12 mouse cellular contexts compared by ENCODE assay signal in genomic region chr1:78860056-78860455, GRCm38 (mm10). TPM values are rescaled to one million over a fixed set of nuclear protein-coding genes. Genes with fewer than 3 reads are reported as not detected.
DNase-seq lines count a peak whose midpoint lies in the region; ATAC-seq and TF ChIP-seq lines count a peak whose summit lies in the region.
"Had no signal": no experiment of that assay in that cellular context is flagged by ENCODE, and none has a peak within 500 bp of the region (broad histone marks: within the 10 kb centered on the region; RNA-seq: fewer than 3 reads in every experiment).

No protein-coding gene starts in this region.

- no peak for TF ChIP-seq CTCF in liver, adult 2 months (IDR thresholded peaks at IDR 0.05; ENCODE audit: low read depth, low read length)

- no peak for TF ChIP-seq POLR2A in liver, adult 2 months (IDR thresholded peaks at IDR 0.05; ENCODE audit: extremely low read depth, insufficient read depth, low read length)

- H3K27me3 ChIP-seq in liver, adult 2 months (ENCODE audit: control insufficient read depth, insufficient read depth, low read length): no peaks in the 10 kb centered on the region
- no peaks in the 10 kb centered on the region for H3K27me3 ChIP-seq in liver, embryonic 11.5 days (replicated peaks; ENCODE audit: control insufficient read depth, insufficient read depth, low read length)
- H3K27me3 ChIP-seq: embryonic facial prominence, embryonic 13.5 days; liver, embryonic 12.5 days had no signal

- H3K79me2 ChIP-seq in liver, adult 2 months (ENCODE audit: control insufficient read depth, insufficient read depth, low read length): no peaks in the 10 kb centered on the region

- H3K27ac ChIP-seq in liver, adult 2 months (replicated peaks; ENCODE audit: insufficient read depth, low read depth, low read length): no peak overlapping the region
- no peak overlapping the region for H3K27ac ChIP-seq in liver, embryonic 11.5 days (ENCODE audit: low read depth, low read length)
- H3K27ac ChIP-seq in brown adipose tissue, adult 24 weeks (replicated peaks; ENCODE audit: low read depth, low read length): peak overlapping the region; percentile 46
- H3K27ac ChIP-seq: embryonic facial prominence, embryonic 13.5 days; liver, embryonic 12.5 days had no signal

- peak; percentile 39 for DNase-seq in liver, adult 2 months (ENCODE audit: extremely low read depth, low read depth, low spot score)
- no peak for DNase-seq in liver, embryonic 11.5 days (ENCODE audit: low spot score)
- DNase-seq in heart, postnatal 10 days: peak; percentile 81 to 82
- DNase-seq in lung, postnatal 25 days (ENCODE audit: low spot score): peak; percentile 62
- no peak for DNase-seq in left cerebral cortex, adult 8-10 months (ENCODE audit: low spot score in 2 of 2)
- DNase-seq: right cerebral cortex, adult 18-20 months; thymus, postnatal 25 days had no signal

- no peaks in the 10 kb centered on the region for H3K36me3 ChIP-seq in liver, adult 2 months (ENCODE audit: control insufficient read depth, insufficient read depth, low read length)
- no peaks in the 10 kb centered on the region for H3K36me3 ChIP-seq in liver, embryonic 11.5 days (ENCODE audit: control insufficient read depth, insufficient read depth, low read length)
- H3K36me3 ChIP-seq: embryonic facial prominence, embryonic 13.5 days; liver, embryonic 12.5 days had no signal

- WGBS in liver, adult 2 months: 81% methylated on average over 7 of the region's 7 CpGs
- 71% methylated on average over 7 of the region's 7 CpGs for WGBS in liver, embryonic 11.5 days

- intact Hi-C loops in heart, postnatal 10 days (cut with DNase I): loop anchor here (5.0 kb wide), 2 partner anchors 38 to 133 kb away; no protein-coding TSS in a partner anchor

- H3K9ac ChIP-seq in liver, adult 2 months (ENCODE audit: low read depth, low read length): no peak overlapping the region
- H3K9ac ChIP-seq in liver, embryonic 11.5 days (ENCODE audit: low read depth, low read length): no peak overlapping the region
- H3K9ac ChIP-seq: embryonic facial prominence, embryonic 13.5 days; liver, embryonic 12.5 days had no signal

- H3K4me3 ChIP-seq in liver, adult 2 months (ENCODE audit: insufficient read depth, low read depth, low read length): no peak overlapping the region
- no peak overlapping the region for H3K4me3 ChIP-seq in liver, embryonic 11.5 days (ENCODE audit: low read depth, low read length)
- H3K4me3 ChIP-seq in brown adipose tissue, adult 24 weeks (ENCODE audit: insufficient read depth, low read depth, low read length): no peak overlapping the region
- H3K4me3 ChIP-seq: embryonic facial prominence, embryonic 13.5 days; liver, embryonic 12.5 days had no signal

- H3K4me1 ChIP-seq in liver, adult 2 months (ENCODE audit: control insufficient read depth, insufficient read depth, low read length): no peaks in the 10 kb centered on the region; the same call in 1 of the 2 replicates
- H3K4me1 ChIP-seq in liver, embryonic 11.5 days (replicated peaks; ENCODE audit: control insufficient read depth, insufficient read depth, low read length): no peaks in the 10 kb centered on the region
- peaks cover 20% of the 10 kb centered on the region for H3K4me1 ChIP-seq in brown adipose tissue, adult 24 weeks (ENCODE audit: control insufficient read depth, insufficient read depth, insufficient read length, low read length)
- H3K4me1 ChIP-seq: liver, embryonic 12.5 days had no signal

- H3K9me3 ChIP-seq in liver, embryonic 11.5 days (ENCODE audit: control insufficient read depth, low read length): no peaks in the 10 kb centered on the region
- H3K9me3 ChIP-seq: embryonic facial prominence, embryonic 13.5 days; liver, embryonic 12.5 days had no signal

- no peak overlapping the region for H3K4me2 ChIP-seq in liver, embryonic 11.5 days
- H3K4me2 ChIP-seq: embryonic facial prominence, embryonic 13.5 days; liver, embryonic 12.5 days had no signal

- no peak for ATAC-seq in liver, embryonic 11.5 days (replicated peaks; ENCODE audit: low FRiP score)
- no peak for ATAC-seq in granulocyte monocyte progenitor cell, adult 5-6 weeks (replicated peaks; ENCODE audit: poor library complexity, severe bottlenecking)
- ATAC-seq: liver, embryonic 12.5 days had no signal

RNA-seq across cellular contexts. Expression of gene Kcne4, which starts 43.5 kb away (rescaled TPM):
- 0.20 and 0.28 TPM in 2 replicates for total RNA-seq in liver, adult 2 months (2014; rRNA removed)
- polyA plus RNA-seq in liver, adult 2 months (2012; rRNA removed): 0.11 and 0.12 TPM in 2 replicates
- polyA plus RNA-seq in liver, embryonic 11.5 days (2014; fragmentation: Nextera tagmentation; extraction: Ambion mirVana): 0.32 and 0.44 TPM in 2 replicates
- polyA plus RNA-seq in brown adipose tissue, adult 24 weeks (2012; ENCODE audit: insufficient read depth, insufficient read length, missing spikeins): 0.63 and 0.75 TPM in 2 replicates
- 1 to 10 TPM; 3.1 to 4.4 TPM for total RNA-seq in heart, postnatal 10 days (2021)
- total RNA-seq in granulocyte monocyte progenitor cell, adult 5-6 weeks (2014; fragmentation: Nextera tagmentation): not detected in 2 replicates
- not detected in 2 replicates for total RNA-seq in granulocyte monocyte progenitor cell, adult 5-6 weeks (2017)
- total RNA-seq in left cerebral cortex, adult 8-10 months (2022): 1 to 10 TPM in 3 of 4 experiments, under 1 TPM in 1; 0.79 to 2.1 (median 1.2) TPM
- total RNA-seq: ES-E14 had no signal

Comparison
In these comparisons a context has a peak if more than half of its experiments do, and no peak if none do; other contexts are left out.
1. DNase-seq: peak in liver, adult 2 months (single experiment), heart, postnatal 10 days (2 of 2) and lung, postnatal 25 days (single experiment); none in liver, embryonic 11.5 days (single experiment) and left cerebral cortex, adult 8-10 months (0 of 2).